Mouse (Mus musculus) embryonic facial prominence, embryonic 12.5 days (tissue): ENCODE data around the gene Best2. TPM values are rescaled to one million over a fixed set of nuclear protein-coding genes. Genes with fewer than 3 reads are reported as not detected.
A peak's percentile ranks its signal among the peaks of the same experiment; 100 is the strongest.

Experiments
- ATAC-seq: fragments of 200-750 bp; cut with Nextera tagmentation; 2 replicates; pipeline ENCODE4 v1.8.0; 2017; ENCODE audit not compliant: insufficient number of reproducible peaks, insufficient read depth, low FRiP score, low TSS enrichment
- H3K27ac ChIP-seq: fragments of 300-500 bp; sonication (generic); 2 replicates; pipeline ENCODE4 v1.5.1; 2016; ENCODE audit warnings: mild to moderate bottlenecking
- H3K27me3 ChIP-seq: fragments of 300-500 bp; sonication (generic); 2 replicates; pipeline ENCODE4 v1.6.1; 2016; ENCODE audit warnings: mild to moderate bottlenecking, moderate library complexity
- H3K36me3 ChIP-seq: fragments of 300-500 bp; sonication (generic); 2 replicates; pipeline ENCODE4 v1.6.1; 2016; ENCODE audit warnings: mild to moderate bottlenecking
- H3K4me1 ChIP-seq: fragments of 300-500 bp; sonication (generic); 2 replicates; pipeline ENCODE4 v1.6.1; 2016
- H3K4me2 ChIP-seq: fragments of 300-500 bp; sonication (generic); replicated peaks from 2 replicates; pipeline ENCODE4 v1.6.1; 2016; ENCODE audit warnings: mild to moderate bottlenecking, moderate library complexity
- H3K4me3 ChIP-seq: fragments of 300-500 bp; sonication (generic); 2 replicates; pipeline ENCODE4 v1.5.1; 2016; ENCODE audit warnings: mild to moderate bottlenecking
- H3K9ac ChIP-seq: fragments of 300-500 bp; sonication (generic); 2 replicates; pipeline ENCODE4 v1.6.1; 2016; ENCODE audit warnings: mild to moderate bottlenecking, moderate library complexity
- H3K9me3 ChIP-seq: fragments of 300-500 bp; sonication (generic); 2 replicates; pipeline ENCODE4 v1.6.1; 2016; ENCODE audit warnings: mild to moderate bottlenecking, moderate library complexity
- WGBS: fragments of 180-500 bp; shearing (Covaris S2); methylation state at CpG from one replicate; pipeline ENCODE4 v1.1.7; 2016; 5-methylcytosine and 5-hydroxymethylcytosine counted together
- polyA plus RNA-seq: library from polyadenylated mRNA; unstranded; fragments of >200 nt; fragmentation: Nextera tagmentation; extraction: Ambion mirVana; gene quantifications from 2 replicates; pipeline ENCODE4 v1.2.1, GENCODE M21; 2016

The Best2 gene
- polyA plus RNA-seq, 1 experiment from 2014 or later: 0.08 TPM

DNA sequence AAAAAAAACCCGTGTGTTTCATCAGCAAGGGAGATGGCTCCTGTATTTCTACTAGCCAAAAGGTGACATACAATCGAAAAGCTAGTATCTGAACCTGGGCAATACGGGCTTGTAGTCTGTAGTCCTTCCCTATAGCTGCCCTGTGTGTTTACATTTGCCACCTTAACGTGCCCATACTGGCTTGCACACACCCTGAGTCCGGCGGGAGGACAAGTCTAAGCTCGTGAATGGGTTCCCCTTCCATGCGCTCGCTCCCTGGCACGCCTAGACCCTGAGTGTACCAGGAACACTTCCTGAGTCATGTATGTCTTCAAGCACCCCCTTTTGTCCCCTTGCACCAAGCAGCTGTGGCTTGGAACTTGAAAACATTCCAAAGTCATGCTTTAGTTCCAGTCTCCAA lies 2.4 kb upstream of the Best2 start:
- 67% methylated on average over 10 of the region's 10 CpGs for WGBS
- H3K27ac ChIP-seq: no peak overlapping the region

GRCm38 (mm10) chr8:85013230-85013840 lies 996 bp downstream of the Best2 start:
- H3K4me1 ChIP-seq: peaks cover 4% of the 10 kb centered on the region; the same call in 1 of the 2 replicates
- peak overlapping the region; percentile 47 for H3K4me2 ChIP-seq
- no peaks in the 10 kb centered on the region for H3K9me3 ChIP-seq
- peaks cover 58% of the 10 kb centered on the region for H3K27me3 ChIP-seq
- H3K4me3 ChIP-seq: peak overlapping the region; percentile 22
- WGBS: 4% methylated on average over 26 of the region's 26 CpGs
- ATAC-seq: peak; percentile 30; the same call in 1 of the 2 replicates
- H3K27ac ChIP-seq: no peak overlapping the region
- H3K9ac ChIP-seq: no peak overlapping the region
- peaks cover 10% of the 10 kb centered on the region for H3K36me3 ChIP-seq

More for the DNA sequence above, 2.4 kb upstream of the Best2 start:
- Histone ChIP-seq H3K4me3 (no peak overlapping the region), H3K9ac (no peak overlapping the region), H3K36me3 (peaks cover 40% of the 10 kb centered on the region), H3K9me3 (no peaks in the 10 kb centered on the region), H3K4me1 (peaks cover 4% of the 10 kb centered on the region; the same call in 1 of the 2 replicates), H3K27me3 (peaks cover 31% of the 10 kb centered on the region), H3K4me2 (no peak overlapping the region)
- no peak for ATAC-seq

GRCm38 (mm10) chr8:85011242-85011641 lies 3.1 kb downstream of the Best2 start:
- Histone ChIP-seq H3K4me2 (no peak overlapping the region), H3K4me3 (no peak overlapping the region), H3K27me3 (peaks cover 72% of the 10 kb centered on the region), H3K4me1 (peaks cover 4% of the 10 kb centered on the region; the same call in 1 of the 2 replicates), H3K9ac (no peak overlapping the region), H3K9me3 (no peaks in the 10 kb centered on the region), H3K27ac (no peak overlapping the region), H3K36me3 (no peaks in the 10 kb centered on the region)
- WGBS: 16% methylated on average over 28 of the region's 28 CpGs
- ATAC-seq: no peak

DNA sequence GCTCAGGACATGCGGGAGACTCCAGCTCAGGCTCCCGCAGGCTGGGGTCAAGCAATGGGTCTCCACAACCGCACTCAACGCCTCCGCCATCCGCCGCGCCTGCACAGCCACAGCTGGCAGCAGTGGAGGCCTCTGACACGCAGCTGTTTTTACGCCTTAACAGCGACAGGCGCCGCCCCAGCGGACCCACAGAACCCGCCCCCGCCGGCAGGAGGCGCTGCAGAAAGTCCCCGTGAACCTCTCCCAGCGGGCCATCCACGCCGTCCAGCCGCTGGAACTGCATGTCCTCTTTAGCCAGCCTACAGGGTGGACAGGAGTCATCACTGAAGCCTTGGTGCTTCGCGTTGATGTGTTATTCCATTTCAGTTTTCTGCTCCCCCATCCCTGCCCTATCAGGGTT lies 6.6 kb downstream of the Best2 start:
- Histone ChIP-seq H3K27ac (no peak overlapping the region), H3K4me3 (no peak overlapping the region), H3K9ac (no peak overlapping the region), H3K9me3 (no peaks in the 10 kb centered on the region), H3K36me3 (no peaks in the 10 kb centered on the region), H3K27me3 (peaks cover 50% of the 10 kb centered on the region), H3K4me1 (no peaks in the 10 kb centered on the region), H3K4me2 (no peak overlapping the region)
- 11% methylated on average over 25 of the region's 25 CpGs for WGBS
- ATAC-seq: no peak

- no peaks in the 10 kb centered on the region for H3K36me3 ChIP-seq
- H3K27me3 ChIP-seq: peaks cover 22% of the 10 kb centered on the region
- H3K4me1 ChIP-seq: peaks cover 6% of the 10 kb centered on the region; the same call in 1 of the 2 replicates
- no peak overlapping the region for H3K27ac ChIP-seq
- 0 out of 2 replicates have a peak overlapping the region, but pooled peaks have one; percentile 1 for H3K4me3 ChIP-seq
- peak; percentile 74 for ATAC-seq
- H3K9me3 ChIP-seq: no peaks in the 10 kb centered on the region
- peak overlapping the region; percentile 8; the same call in 1 of the 2 replicates for H3K4me2 ChIP-seq
- 5% methylated on average over 19 of the region's 19 CpGs for WGBS
- H3K9ac ChIP-seq: peak overlapping the region; percentile 47
Measured at GRCm38 (mm10) chr8:84997649-84998295, 16.6 kb downstream of the Best2 start.

DNA sequence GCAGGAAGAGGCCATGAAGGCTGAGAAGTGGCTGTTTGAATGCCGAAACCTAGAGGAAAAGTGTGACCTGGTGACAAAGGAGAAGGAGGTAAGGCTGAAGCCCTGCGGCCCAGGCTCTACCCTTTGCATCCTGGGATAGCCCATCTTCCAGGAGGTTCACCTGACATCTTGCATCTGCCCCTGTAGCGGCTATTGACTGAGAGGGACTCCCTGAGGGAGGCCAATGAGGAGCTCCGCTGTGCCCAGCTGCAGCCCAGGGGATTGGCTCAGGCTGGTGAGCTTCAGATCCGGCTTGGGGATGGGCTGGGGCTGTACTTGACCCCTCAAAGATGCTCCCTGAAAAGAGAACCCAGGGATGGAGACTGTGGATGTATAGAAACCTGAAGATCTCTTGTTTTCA lies 17.4 kb downstream of the Best2 start:
- no peak overlapping the region for H3K4me2 ChIP-seq
- WGBS: 75% methylated on average over 5 of the region's 5 CpGs
- ATAC-seq: no peak
- peaks cover 22% of the 10 kb centered on the region for H3K27me3 ChIP-seq
- no peaks in the 10 kb centered on the region for H3K9me3 ChIP-seq
- no peak overlapping the region for H3K4me3 ChIP-seq
- H3K4me1 ChIP-seq: peaks cover 6% of the 10 kb centered on the region; the same call in 1 of the 2 replicates
- H3K9ac ChIP-seq: no peak overlapping the region
- H3K27ac ChIP-seq: no peak overlapping the region
- no peaks in the 10 kb centered on the region for H3K36me3 ChIP-seq

DNA sequence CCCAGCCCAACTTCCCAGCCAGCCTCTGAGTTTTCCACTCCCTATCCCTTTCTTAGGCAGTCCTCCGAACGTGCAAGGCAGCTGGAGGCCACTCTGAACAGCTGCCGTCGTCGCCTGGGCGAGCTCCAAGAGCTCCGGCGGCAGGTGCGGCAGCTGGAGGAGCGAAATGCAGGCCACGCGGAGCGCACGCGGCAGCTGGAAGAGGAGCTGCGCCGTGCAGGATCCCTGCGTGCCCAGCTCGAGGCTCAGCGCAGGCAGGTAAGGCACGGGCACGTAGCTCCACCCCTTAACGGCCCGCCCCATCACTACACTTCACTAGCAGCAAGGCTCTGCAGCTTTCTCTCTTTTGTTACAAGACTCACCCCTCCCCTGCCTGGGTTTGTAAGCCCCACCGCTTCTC lies 18.7 kb downstream of the Best2 start:
- 22% methylated on average over 25 of the region's 25 CpGs for WGBS
- Histone ChIP-seq H3K4me3 (no peak overlapping the region), H3K4me1 (peaks cover 13% of the 10 kb centered on the region), H3K27ac (no peak overlapping the region), H3K9ac (no peak overlapping the region), H3K27me3 (peaks cover 22% of the 10 kb centered on the region), H3K9me3 (no peaks in the 10 kb centered on the region), H3K36me3 (no peaks in the 10 kb centered on the region), H3K4me2 (no peak overlapping the region)
- no peak for ATAC-seq

DNA sequence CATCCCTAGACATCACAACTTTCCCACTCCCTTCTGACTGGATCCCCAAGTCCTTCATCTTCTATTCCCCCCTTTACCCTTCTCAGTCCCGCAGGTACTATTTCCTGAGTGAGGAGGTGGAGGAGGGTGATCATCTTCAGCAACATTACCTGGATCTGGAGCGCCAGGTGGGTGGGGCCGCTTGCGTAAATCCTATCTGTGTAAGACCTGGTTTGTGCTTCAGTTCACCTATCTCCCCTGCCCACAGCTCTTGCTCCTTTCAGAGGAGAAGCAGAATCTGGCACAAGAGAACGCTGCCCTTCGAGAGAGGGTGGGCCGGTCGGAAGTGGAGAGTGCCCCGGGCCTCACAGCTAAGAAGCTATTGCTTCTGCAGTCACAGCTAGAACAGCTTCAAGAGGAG lies 20.0 kb downstream of the Best2 start:
- Histone ChIP-seq H3K27me3 (peaks cover 22% of the 10 kb centered on the region), H3K36me3 (no peaks in the 10 kb centered on the region), H3K4me3 (no peak overlapping the region), H3K9me3 (no peaks in the 10 kb centered on the region), H3K4me2 (no peak overlapping the region), H3K9ac (no peak overlapping the region), H3K27ac (no peak overlapping the region), H3K4me1 (peaks cover 15% of the 10 kb centered on the region)
- 90% methylated on average over 9 of the region's 9 CpGs for WGBS
- no peak for ATAC-seq

- peaks cover 17% of the 10 kb centered on the region for H3K4me1 ChIP-seq
- no peaks in the 10 kb centered on the region for H3K36me3 ChIP-seq
- ATAC-seq: peak; percentile 29
- peak overlapping the region; percentile 56 for H3K4me3 ChIP-seq
- peak overlapping the region; percentile 36; the same call in 1 of the 2 replicates for H3K27ac ChIP-seq
- H3K9me3 ChIP-seq: no peaks in the 10 kb centered on the region
- peak overlapping the region; percentile 66 for H3K9ac ChIP-seq
- peaks cover 18% of the 10 kb centered on the region for H3K27me3 ChIP-seq
- H3K4me2 ChIP-seq: peak overlapping the region; percentile 87
- WGBS: 3% methylated on average over 15 of the region's 15 CpGs
Measured at GRCm38 (mm10) chr8:84990836-84991235, 23.5 kb downstream of the Best2 start.

- peak within 1 kb of the TSS; percentile 56 for H3K4me3 ChIP-seq
- no peaks in the 10 kb centered on the region for H3K9me3 ChIP-seq
- under 1% methylated on average over 28 of the region's 28 CpGs for WGBS
- peaks cover 22% of the 10 kb centered on the region for H3K4me1 ChIP-seq
- peak within 1 kb of the TSS; percentile 66 for H3K9ac ChIP-seq
- no peaks in the 10 kb centered on the region for H3K36me3 ChIP-seq
- peak within 1 kb of the TSS; percentile 87 for H3K4me2 ChIP-seq
- H3K27me3 ChIP-seq: peaks cover 17% of the 10 kb centered on the region; the same call in 1 of the 2 replicates
- peak; percentile 89 for ATAC-seq
- H3K27ac ChIP-seq: peak within 1 kb of the TSS; percentile 36; the same call in 1 of the 2 replicates
Measured at GRCm38 (mm10) chr8:84990349-84990748, 24.0 kb downstream of the Best2 start, which contains the start of gene Hook2. TSS of gene Hook2 (plus strand) at chr8:84990603.

DNA sequence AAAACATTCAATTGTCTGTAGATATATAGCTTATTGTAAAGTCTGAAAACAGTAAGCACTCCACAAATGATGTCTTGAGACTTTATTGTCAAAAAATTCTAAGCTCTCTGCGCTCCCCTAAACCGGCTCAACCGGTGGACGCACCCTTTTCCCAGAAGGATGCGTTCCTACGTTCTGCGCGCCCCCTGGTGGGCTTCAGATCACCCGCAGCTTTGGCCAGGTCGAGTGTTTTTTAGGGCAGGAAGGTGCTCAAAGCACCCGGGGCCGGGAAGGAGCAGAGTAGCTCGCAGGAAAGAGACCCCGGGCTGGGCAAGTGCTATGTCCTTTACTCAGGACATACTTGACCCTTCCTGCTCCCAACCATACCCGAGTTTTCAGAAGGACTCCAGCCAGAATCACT lies 24.5 kb downstream of the Best2 start:
- H3K27ac ChIP-seq: peak overlapping the region; percentile 30; the same call in 1 of the 2 replicates
- H3K4me3 ChIP-seq: peak overlapping the region; percentile 56
- H3K27me3 ChIP-seq: peaks cover 13% of the 10 kb centered on the region; the same call in 1 of the 2 replicates
- H3K36me3 ChIP-seq: no peaks in the 10 kb centered on the region
- H3K9me3 ChIP-seq: no peaks in the 10 kb centered on the region
- peak overlapping the region; percentile 59 for H3K9ac ChIP-seq
- H3K4me1 ChIP-seq: peaks cover 28% of the 10 kb centered on the region
- under 1% methylated on average over 15 of the region's 15 CpGs for WGBS
- peak; percentile 66 for ATAC-seq
- peak overlapping the region; percentile 87 for H3K4me2 ChIP-seq

GRCm38 (mm10) chr8:84989311-84989731 lies 25.0 kb downstream of the Best2 start:
- no peaks in the 10 kb centered on the region for H3K36me3 ChIP-seq
- 7% methylated on average over 15 of the region's 15 CpGs for WGBS
- H3K4me1 ChIP-seq: peaks cover 32% of the 10 kb centered on the region
- peak overlapping the region; percentile 56; the same call in 1 of the 2 replicates for H3K4me3 ChIP-seq
- ATAC-seq: no peak
- H3K27ac ChIP-seq: no peak overlapping the region
- no peak overlapping the region for H3K9ac ChIP-seq
- H3K27me3 ChIP-seq: peaks cover 11% of the 10 kb centered on the region; the same call in 1 of the 2 replicates
- peak overlapping the region; percentile 87 for H3K4me2 ChIP-seq
- H3K9me3 ChIP-seq: no peaks in the 10 kb centered on the region
